Mouse (Mus musculus): ENCODE results near the gene Islr2. TPM values are rescaled to one million over a fixed set of nuclear protein-coding genes. Genes with fewer than 3 reads are reported as not detected.
A peak's percentile ranks its signal among the peaks of the same experiment; 100 is the strongest.

The Islr2 gene
- polyA plus RNA-seq, 1 experiment from 2014 or later: 7.2 TPM

DNA sequence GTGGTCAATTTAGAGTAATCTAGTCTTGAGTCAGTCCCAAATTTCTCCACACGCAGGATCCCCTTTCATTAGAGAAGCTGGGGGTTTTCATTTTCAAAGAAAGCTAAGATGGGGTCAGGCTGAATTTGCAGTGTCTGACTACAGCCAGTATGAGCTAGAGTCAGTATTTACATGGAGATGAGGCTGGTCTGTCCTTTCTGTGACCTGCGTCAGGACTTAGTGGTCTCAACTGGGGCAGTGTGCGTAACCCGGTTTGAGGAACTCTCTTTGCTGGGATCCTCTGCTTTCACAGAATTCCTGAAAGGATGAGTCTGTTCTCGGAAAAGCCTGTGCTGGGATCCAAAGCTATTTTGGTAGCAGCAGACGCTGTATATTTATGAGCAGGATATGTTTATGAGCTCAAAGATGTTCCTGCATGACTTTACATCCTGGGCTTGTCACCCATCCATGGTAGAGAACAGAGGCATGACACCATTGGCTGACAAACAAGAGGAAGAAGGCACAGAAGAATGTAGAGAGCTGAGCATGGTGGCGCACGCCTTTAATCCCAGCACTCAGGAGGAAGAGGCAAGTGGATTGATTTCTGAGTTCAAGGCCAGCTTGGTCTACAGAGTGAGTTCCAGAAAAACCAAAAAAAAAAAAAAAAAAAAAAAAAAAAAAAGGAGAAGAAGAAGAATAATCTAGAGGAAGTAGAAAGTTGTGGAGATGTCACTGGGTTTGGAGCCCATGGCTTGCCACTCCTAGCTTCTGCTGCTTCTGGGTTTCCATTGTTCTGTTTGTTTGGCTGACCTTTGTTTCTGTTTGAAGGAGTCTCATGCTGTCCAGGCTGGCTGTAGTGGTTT is 5.6 kb upstream of the Islr2 start:
- Histone ChIP-seq H3K36me3 (replicated peaks; ENCODE audit: control insufficient read depth, insufficient read depth) (no peaks in the 10 kb centered on the region), H3K4me3 (replicated peaks; ENCODE audit: low read length) (no peak overlapping the region), H3K9ac (no peak overlapping the region), H3K4me1 (replicated peaks; ENCODE audit: control insufficient read depth, insufficient read depth, low read length) (0 out of 2 replicates have a peak, but pooled peaks cover 6% of the 10 kb centered on the region), H3K27ac (no peak overlapping the region), H3K4me2 (replicated peaks) (no peak overlapping the region), H3K9me3 (ENCODE audit: control insufficient read depth, low read length) (no peaks in the 10 kb centered on the region), H3K27me3 (ENCODE audit: control insufficient read depth, insufficient read depth, low read length) (peaks cover 6% of the 10 kb centered on the region; the same call in 1 of the 2 replicates)
- 72% methylated on average over 8 of the region's 8 CpGs for WGBS
- DNase-seq (ENCODE audit: low spot score) (no peak), ATAC-seq (ENCODE audit: low FRiP score) (no peak)

- peaks cover 13% of the 10 kb centered on the region; the same call in 1 of the 2 replicates for H3K4me1 ChIP-seq (replicated peaks; ENCODE audit: control insufficient read depth, insufficient read depth, low read length)
- ATAC-seq (ENCODE audit: low FRiP score) (no peak), DNase-seq (ENCODE audit: low spot score) (no peak)
- H3K4me2 ChIP-seq (replicated peaks): no peak overlapping the region
- H3K27ac ChIP-seq: no peak overlapping the region
- H3K9me3 ChIP-seq (ENCODE audit: control insufficient read depth, low read length): no peaks in the 10 kb centered on the region
- no peaks in the 10 kb centered on the region for H3K36me3 ChIP-seq (replicated peaks; ENCODE audit: control insufficient read depth, insufficient read depth)
- 64% methylated on average over 7 of the region's 7 CpGs for WGBS
- no peak overlapping the region for H3K4me3 ChIP-seq (replicated peaks; ENCODE audit: low read length)
- H3K27me3 ChIP-seq (ENCODE audit: control insufficient read depth, insufficient read depth, low read length): peaks cover 41% of the 10 kb centered on the region
- no peak overlapping the region for H3K9ac ChIP-seq
Measured at GRCm38 (mm10) chr9:58206013-58206412, 1.9 kb upstream of the Islr2 start.

GRCm38 (mm10) chr9:58204448-58205000 is 405 bp upstream of the Islr2 start:
- peak; percentile 55; the same call in 1 of the 2 replicates for ATAC-seq (ENCODE audit: low FRiP score)
- H3K9me3 ChIP-seq (ENCODE audit: control insufficient read depth, low read length): no peaks in the 10 kb centered on the region
- H3K4me1 ChIP-seq (replicated peaks; ENCODE audit: control insufficient read depth, insufficient read depth, low read length): peaks cover 14% of the 10 kb centered on the region; the same call in 1 of the 2 replicates
- peak overlapping the region; percentile 31 for H3K4me3 ChIP-seq (replicated peaks; ENCODE audit: low read length)
- H3K36me3 ChIP-seq (replicated peaks; ENCODE audit: control insufficient read depth, insufficient read depth): no peaks in the 10 kb centered on the region
- peak overlapping the region; percentile 41; the same call in 1 of the 2 replicates for H3K27ac ChIP-seq
- peaks cover 56% of the 10 kb centered on the region for H3K27me3 ChIP-seq (ENCODE audit: control insufficient read depth, insufficient read depth, low read length)
- H3K4me2 ChIP-seq (replicated peaks): peak overlapping the region; percentile 53
- 5% methylated on average over 18 of the region's 18 CpGs for WGBS
- peak overlapping the region; percentile 51; the same call in 1 of the 2 replicates for H3K9ac ChIP-seq
- DNase-seq (ENCODE audit: low spot score): peak; percentile 87

DNA sequence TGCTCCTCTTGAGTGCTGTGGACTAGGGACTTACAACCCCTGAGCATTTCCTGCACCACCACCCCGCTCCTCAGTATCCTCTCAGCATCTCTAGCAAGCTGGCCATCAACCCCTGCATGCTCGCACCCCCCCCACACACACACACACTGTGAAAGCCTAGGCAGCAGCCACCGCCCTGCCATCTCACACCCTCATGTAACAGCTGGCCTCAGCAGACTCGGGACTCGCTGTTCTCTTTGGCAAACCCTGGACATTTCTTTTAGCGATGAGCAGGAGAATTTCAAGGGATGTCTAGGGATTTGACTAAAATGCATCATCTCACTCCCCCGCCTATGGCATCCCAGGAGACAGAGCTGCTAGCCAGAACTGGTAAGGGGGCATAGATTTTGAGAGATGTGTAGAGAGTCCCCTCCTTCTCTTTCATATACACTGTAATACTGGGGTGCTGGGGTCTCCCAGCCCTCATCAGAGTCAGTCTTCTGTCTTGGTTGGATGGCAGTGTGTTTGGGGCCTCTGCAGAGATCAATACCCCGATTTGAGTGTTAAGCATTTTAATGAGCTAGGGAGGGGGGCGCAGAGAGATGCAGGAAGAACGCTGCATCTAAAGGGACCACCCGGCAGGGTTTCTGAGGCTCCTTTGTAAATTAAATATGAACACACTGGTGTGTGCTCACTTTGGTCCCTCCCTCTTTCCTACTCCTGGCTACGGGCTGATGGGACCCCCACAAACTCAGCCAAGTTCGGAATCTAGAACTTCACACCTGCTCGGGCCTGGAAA is 1.3 kb downstream of the Islr2 start:
- H3K27me3 ChIP-seq (ENCODE audit: control insufficient read depth, insufficient read depth, low read length): peaks cover 73% of the 10 kb centered on the region

GRCm38 (mm10) chr9:58201861-58202549 is 2.1 kb downstream of the Islr2 start:
- Histone ChIP-seq H3K4me1 (replicated peaks; ENCODE audit: control insufficient read depth, insufficient read depth, low read length) (peaks cover 36% of the 10 kb centered on the region), H3K27ac (peak overlapping the region; percentile 72), H3K36me3 (replicated peaks; ENCODE audit: control insufficient read depth, insufficient read depth) (no peaks in the 10 kb centered on the region), H3K9me3 (ENCODE audit: control insufficient read depth, low read length) (no peaks in the 10 kb centered on the region), H3K27me3 (ENCODE audit: control insufficient read depth, insufficient read depth, low read length) (peaks cover 81% of the 10 kb centered on the region), H3K4me2 (replicated peaks) (peak overlapping the region; percentile 53), H3K4me3 (replicated peaks; ENCODE audit: low read length) (peak overlapping the region; percentile 31), H3K9ac (peak overlapping the region; percentile 51)
- ATAC-seq (ENCODE audit: low FRiP score) (no peak), DNase-seq (ENCODE audit: low spot score) (peak; percentile 33)
- WGBS: under 1% methylated on average over 37 of the region's 37 CpGs

More for the DNA sequence above, 1.3 kb downstream of the Islr2 start:
- H3K9me3 ChIP-seq (ENCODE audit: control insufficient read depth, low read length): no peaks in the 10 kb centered on the region
- H3K36me3 ChIP-seq (replicated peaks; ENCODE audit: control insufficient read depth, insufficient read depth): no peaks in the 10 kb centered on the region
- peak; percentile 25 for DNase-seq (ENCODE audit: low spot score)
- WGBS: 2% methylated on average over 14 of the region's 14 CpGs
- peak overlapping the region; percentile 51 for H3K9ac ChIP-seq
- H3K4me3 ChIP-seq (replicated peaks; ENCODE audit: low read length): peak overlapping the region; percentile 31
- no peak for ATAC-seq (ENCODE audit: low FRiP score)
- H3K27ac ChIP-seq: peak overlapping the region; percentile 72
- H3K4me2 ChIP-seq (replicated peaks): peak overlapping the region; percentile 53
- H3K4me1 ChIP-seq (replicated peaks; ENCODE audit: control insufficient read depth, insufficient read depth, low read length): peaks cover 30% of the 10 kb centered on the region

DNA sequence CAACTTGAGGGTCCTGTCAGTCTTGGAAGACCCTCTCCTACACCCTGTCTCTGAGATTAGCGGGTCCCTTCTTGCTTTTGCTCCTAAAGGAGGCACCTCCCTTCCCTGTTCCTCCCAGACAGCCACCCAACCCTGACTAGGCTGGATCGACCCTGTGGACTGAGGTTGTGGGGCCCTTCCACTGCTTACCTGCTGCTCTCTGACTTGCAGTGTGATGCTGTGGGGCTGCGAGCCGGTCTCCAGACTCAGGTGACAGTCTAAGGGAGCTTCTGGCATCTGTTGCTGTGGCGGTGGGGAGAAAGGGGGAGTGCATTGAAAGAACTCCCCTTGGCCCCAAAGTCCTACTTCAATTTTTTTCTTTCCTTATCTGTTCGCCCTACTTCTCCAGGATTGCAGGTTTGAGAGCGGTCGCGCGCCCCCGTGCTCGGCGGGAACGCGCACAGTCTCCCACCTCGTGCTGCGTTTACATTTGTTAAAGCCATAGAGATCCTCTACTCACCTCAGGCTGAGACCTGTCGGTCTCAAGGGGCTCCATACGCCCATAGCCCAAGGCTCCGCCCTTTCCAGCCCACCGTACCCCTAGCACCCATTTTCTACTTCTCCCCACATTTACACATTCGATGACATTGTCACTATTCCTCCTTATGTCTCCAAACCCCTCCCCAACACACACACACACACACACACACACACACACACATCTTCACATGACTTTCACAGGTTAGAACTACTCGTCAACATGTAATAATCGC is 2.9 kb downstream of the Islr2 start:
- H3K4me2 ChIP-seq (replicated peaks): peak overlapping the region; percentile 53
- WGBS: under 1% methylated on average over 24 of the region's 24 CpGs
- DNase-seq (ENCODE audit: low spot score) (peak; percentile 25), ATAC-seq (ENCODE audit: low FRiP score) (no peak)
- peak overlapping the region; percentile 72 for H3K27ac ChIP-seq
- peaks cover 89% of the 10 kb centered on the region for H3K27me3 ChIP-seq (ENCODE audit: control insufficient read depth, insufficient read depth, low read length)
- H3K9me3 ChIP-seq (ENCODE audit: control insufficient read depth, low read length): no peaks in the 10 kb centered on the region
- peak overlapping the region; percentile 31 for H3K4me3 ChIP-seq (replicated peaks; ENCODE audit: low read length)
- peaks cover 41% of the 10 kb centered on the region for H3K4me1 ChIP-seq (replicated peaks; ENCODE audit: control insufficient read depth, insufficient read depth, low read length)
- H3K9ac ChIP-seq: peak overlapping the region; percentile 51
- H3K36me3 ChIP-seq (replicated peaks; ENCODE audit: control insufficient read depth, insufficient read depth): no peaks in the 10 kb centered on the region

- peak overlapping the region; percentile 51 for H3K9ac ChIP-seq
- H3K4me1 ChIP-seq (replicated peaks; ENCODE audit: control insufficient read depth, insufficient read depth, low read length): peaks cover 37% of the 10 kb centered on the region
- H3K27me3 ChIP-seq (ENCODE audit: control insufficient read depth, insufficient read depth, low read length): peaks cover 97% of the 10 kb centered on the region
- 7% methylated on average over 11 of the region's 11 CpGs for WGBS
- peak overlapping the region; percentile 53 for H3K4me2 ChIP-seq (replicated peaks)
- H3K9me3 ChIP-seq (ENCODE audit: control insufficient read depth, low read length): no peaks in the 10 kb centered on the region
- H3K27ac ChIP-seq: peak overlapping the region; percentile 72
- DNase-seq (ENCODE audit: low spot score) (no peak), ATAC-seq (ENCODE audit: low FRiP score) (no peak)
- no peaks in the 10 kb centered on the region for H3K36me3 ChIP-seq (replicated peaks; ENCODE audit: control insufficient read depth, insufficient read depth)
- peak overlapping the region; percentile 31 for H3K4me3 ChIP-seq (replicated peaks; ENCODE audit: low read length)
Measured at GRCm38 (mm10) chr9:58200270-58201090, 3.6 kb downstream of the Islr2 start.

Data from hindbrain, embryonic 14.5 days (tissue).